Mouse (Mus musculus): ENCODE data around the gene P2rx7.

DNA sequence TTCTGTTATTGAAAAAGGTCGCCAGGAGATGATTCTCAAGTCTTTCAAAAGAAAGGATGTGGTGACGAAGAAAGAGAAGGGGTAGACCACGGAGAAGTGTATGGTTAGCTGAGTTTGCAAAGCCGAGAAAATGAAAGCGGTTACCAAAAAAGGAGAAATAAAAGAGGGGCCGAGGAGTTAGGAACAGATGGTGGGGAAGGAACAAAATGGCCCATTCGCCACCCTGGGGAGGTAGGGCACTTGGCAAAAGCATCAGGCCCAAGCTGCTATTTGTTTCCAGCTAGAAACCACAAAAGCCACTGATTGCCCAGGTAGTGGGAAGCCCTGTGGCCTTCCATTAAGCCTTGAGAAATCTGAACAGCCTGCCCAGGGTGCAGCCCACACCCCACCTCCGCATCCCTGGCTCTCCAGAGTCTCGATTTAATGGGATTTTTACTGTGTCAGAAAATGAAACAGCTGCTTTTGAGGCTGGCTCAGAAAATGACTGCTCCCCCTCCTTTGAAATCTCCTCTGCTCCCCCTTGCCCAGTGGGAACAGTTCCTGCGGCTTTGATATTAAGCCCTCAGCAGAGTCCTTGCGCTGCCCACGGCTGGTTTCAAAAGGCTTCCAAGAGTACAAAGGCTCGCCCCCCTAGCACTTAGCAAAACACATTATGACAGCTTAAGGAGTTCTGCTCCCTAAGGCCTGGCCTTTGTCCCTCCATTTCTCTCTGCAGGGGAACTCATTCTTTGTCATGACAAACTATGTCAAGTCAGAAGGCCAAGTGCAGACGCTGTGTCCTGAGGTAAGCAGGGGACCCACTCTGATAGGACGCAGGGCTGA, 9.9 kb downstream of the P2rx7 start:
- TF ChIP-seq POLR2A (IDR thresholded peaks at IDR 0.05; ENCODE audit: borderline replicate concordance, control insufficient read depth, low read depth, low read length) (no peak), CTCF (IDR thresholded peaks at IDR 0.05; ENCODE audit: control insufficient read depth, insufficient read depth, low read length) (no peak)
